Mouse (Mus musculus) adrenal gland, postnatal 10 days (tissue): ENCODE measurements at regions not wholly inside any gene's neighbourhood (a gene's known extent, or its start where the extent isn't known, plus 50 kb on each side); places are given as distances from the start of the nearest gene placed in this dataset.

Experiments
- DNase-seq: peaks from one replicate; pipeline ENCODE4 v3.0.0; 2021; ENCODE audit warnings: mixed read lengths

GRCm38 (mm10) chr13:102589680-102590435 lies 103.5 kb upstream of the Cd180 start:
- DNase-seq: no peak

GRCm38 (mm10) chr13:102591803-102592537 lies 101.4 kb upstream of the Cd180 start:
- no peak for DNase-seq

GRCm38 (mm10) chr13:102593405-102594200 lies 99.8 kb upstream of the Cd180 start:
- DNase-seq: peak; percentile 74

- no peak for DNase-seq
Measured at GRCm38 (mm10) chr13:102594201-102594600, 99.2 kb upstream of the Cd180 start.

- no peak for DNase-seq
Measured at GRCm38 (mm10) chr13:102595602-102596001, 97.8 kb upstream of the Cd180 start.

GRCm38 (mm10) chr13:102596101-102596500 lies 97.3 kb upstream of the Cd180 start:
- no peak for DNase-seq

GRCm38 (mm10) chr13:102598181-102598580 lies 95.2 kb upstream of the Cd180 start:
- no peak for DNase-seq

- DNase-seq: no peak
Measured at GRCm38 (mm10) chr13:102599602-102600001, 93.8 kb upstream of the Cd180 start.

- no peak for DNase-seq
Measured at GRCm38 (mm10) chr13:102600026-102600425, 93.3 kb upstream of the Cd180 start.

- DNase-seq: no peak
Measured at GRCm38 (mm10) chr13:102624461-102624860, 68.9 kb upstream of the Cd180 start.

- peak; percentile 85 for DNase-seq
Measured at GRCm38 (mm10) chr13:102625171-102625835, 68.1 kb upstream of the Cd180 start.

GRCm38 (mm10) chr13:102625836-102626340 lies 67.5 kb upstream of the Cd180 start:
- no peak for DNase-seq

GRCm38 (mm10) chr13:102627786-102628185 lies 65.6 kb upstream of the Cd180 start:
- DNase-seq: no peak

GRCm38 (mm10) chr13:102629176-102629575 lies 64.2 kb upstream of the Cd180 start:
- no peak for DNase-seq

- no peak for DNase-seq
Measured at GRCm38 (mm10) chr13:102634236-102634957, 59.0 kb upstream of the Cd180 start.

- no peak for DNase-seq
Measured at GRCm38 (mm10) chr13:102636032-102636431, 57.3 kb upstream of the Cd180 start.

- DNase-seq: no peak
Measured at GRCm38 (mm10) chr13:102637059-102637458, 56.3 kb upstream of the Cd180 start.

- DNase-seq: no peak
Measured at GRCm38 (mm10) chr13:102639651-102640050, 53.7 kb upstream of the Cd180 start.

- DNase-seq: no peak
Measured at GRCm38 (mm10) chr13:102640171-102640570, 53.2 kb upstream of the Cd180 start.
